Mouse (Mus musculus) MEL (cell line): Measurements from ENCODE around the gene Cacna1i. TPM values are rescaled to one million over a fixed set of nuclear protein-coding genes. Genes with fewer than 3 reads are reported as not detected.
A peak's percentile ranks its signal among the peaks of the same experiment; 100 is the strongest.

Experiments
- DNase-seq: peaks from one replicate; pipeline ENCODE4 v3.0.0; 2011; ENCODE audit warnings: low read depth, low spot score
- H3K27ac ChIP-seq: 2 replicates; pipeline ENCODE4 v1.5.1; 2012; ENCODE audit warnings: low read depth, mild to moderate bottlenecking, control low read depth, low read length, moderate library complexity; ENCODE audit not compliant: control insufficient read depth
- H3K27me3 ChIP-seq, 2 experiments: fragments of 150-350 bp in 1 of 2; sonication (generic) in 1 of 2; 2 replicates each; pipeline ENCODE4 v1.6.1; 2012; ENCODE audit warnings: low read length in 2 of 2, mild to moderate bottlenecking in 2 of 2, improper control_type of control experiment in 1 of 2, moderate library complexity in 1 of 2; ENCODE audit not compliant: insufficient read depth in 2 of 2, control insufficient read depth in 1 of 2
- H3K36me3 ChIP-seq, 2 experiments: 2 replicates each; pipeline ENCODE4 v1.6.1; 2012 to 2014; ENCODE audit warnings: low read length in 2 of 2, improper control_type of control experiment in 1 of 2, inconsistent platforms in 1 of 2, mild to moderate bottlenecking in 1 of 2; ENCODE audit not compliant: insufficient read depth in 2 of 2, control insufficient read depth in 1 of 2
- H3K4me1 ChIP-seq, 2 experiments: fragments of 150-350 bp in 1 of 2; sonication (generic) in 1 of 2; 2 replicates each; pipeline ENCODE4 v1.6.1; 2012; ENCODE audit warnings: low read length in 2 of 2, improper control_type of control experiment in 1 of 2, mild to moderate bottlenecking in 1 of 2; ENCODE audit not compliant: insufficient read depth in 2 of 2, control insufficient read depth in 1 of 2
- H3K4me3 ChIP-seq, 2 experiments: fragments of 150-350 bp in 1 of 2; sonication (generic) in 1 of 2; 2 replicates each; pipeline ENCODE4 v1.5.1; 2012; ENCODE audit warnings: low read depth in 2 of 2, low read length in 2 of 2, mild to moderate bottlenecking in 2 of 2, moderate library complexity in 2 of 2, control low read depth in 1 of 2, improper control_type of control experiment in 1 of 2; ENCODE audit not compliant: control insufficient read depth in 1 of 2, insufficient read depth in 1 of 2
- H3K79me2 ChIP-seq: 2 replicates; pipeline ENCODE4 v1.6.1; 2012; ENCODE audit warnings: mild to moderate bottlenecking, low read length, moderate library complexity; ENCODE audit not compliant: control insufficient read depth, poor library complexity, insufficient read depth
- H3K9ac ChIP-seq: 2 replicates; pipeline ENCODE4 v1.6.1; 2012; ENCODE audit warnings: low read depth, mild to moderate bottlenecking, control low read depth, low read length, moderate library complexity; ENCODE audit not compliant: control insufficient read depth, poor library complexity, severe bottlenecking
- H3K9me3 ChIP-seq: fragments of 150-350 bp; sonication (generic); replicated peaks from 2 replicates; pipeline ENCODE4 v1.6.1; 2012; ENCODE audit warnings: mild to moderate bottlenecking, low read length, improper control_type of control experiment, moderate library complexity; ENCODE audit not compliant: insufficient read depth
- CHD1 ChIP-seq: IDR thresholded peaks from 2 replicates; pipeline ENCODE4 v1.6.1; 2012; ENCODE audit warnings: low read depth, mild to moderate bottlenecking, inconsistent platforms, low read length, improper control_type of control experiment
- CHD2 ChIP-seq: IDR thresholded peaks from 2 replicates; pipeline ENCODE4 v1.6.1; 2011; ENCODE audit warnings: low read length, improper control_type of control experiment
- CTCF ChIP-seq, 3 experiments: IDR thresholded peaks in 2 of 3; conservative IDR thresholded peaks in 1 of 3; 2 replicates each; pipeline ENCODE4 v1.5.1; 2011 to 2012; ENCODE audit warnings: low read length in 3 of 3, low read depth in 2 of 3, mild to moderate bottlenecking in 2 of 3, improper control_type of control experiment in 1 of 3, inconsistent platforms in 1 of 3, mixed read lengths in 1 of 3, moderate library complexity in 1 of 3; ENCODE audit not compliant: control insufficient read depth in 1 of 3, insufficient read depth in 1 of 3, poor library complexity in 1 of 3, severe bottlenecking in 1 of 3
- E2F4 ChIP-seq: IDR thresholded peaks from 2 replicates; pipeline ENCODE4 v1.6.1; 2011; ENCODE audit warnings: low read depth, low read length, improper control_type of control experiment, borderline replicate concordance
- ETS1 ChIP-seq: IDR thresholded peaks from 2 replicates; pipeline ENCODE4 v1.6.1; 2012; ENCODE audit warnings: low read depth, mild to moderate bottlenecking, inconsistent platforms, low read length, improper control_type of control experiment, moderate library complexity
- GATA1 ChIP-seq: IDR thresholded peaks from 2 replicates; pipeline ENCODE4 v1.6.1; 2011; ENCODE audit warnings: low read depth, low read length, improper control_type of control experiment
- HCFC1 ChIP-seq: IDR thresholded peaks from 2 replicates; pipeline ENCODE4 v1.6.1; 2012; ENCODE audit warnings: low read depth, mild to moderate bottlenecking, inconsistent platforms, low read length, improper control_type of control experiment, moderate library complexity
- JUND ChIP-seq: IDR thresholded peaks from 2 replicates; pipeline ENCODE4 v1.6.1; 2011; ENCODE audit warnings: low read depth, mild to moderate bottlenecking, improper control_type of control experiment, low read length
- MAFK ChIP-seq: IDR thresholded peaks from 2 replicates; pipeline ENCODE4 v1.6.1; 2011; ENCODE audit warnings: low read depth, mild to moderate bottlenecking, low read length, improper control_type of control experiment, borderline replicate concordance
- MAX ChIP-seq: IDR thresholded peaks from 2 replicates; pipeline ENCODE4 v1.6.1; 2011; ENCODE audit warnings: low read length, improper control_type of control experiment
- MAZ ChIP-seq: IDR thresholded peaks from 2 replicates; pipeline ENCODE4 v1.6.1; 2012; ENCODE audit warnings: low read depth, mild to moderate bottlenecking, inconsistent platforms, low read length, improper control_type of control experiment
- MEF2A ChIP-seq: IDR thresholded peaks from 2 replicates; pipeline ENCODE4 v1.6.1; 2014; ENCODE audit warnings: low read depth, mild to moderate bottlenecking, inconsistent platforms, low read length, improper control_type of control experiment; ENCODE audit not compliant: poor library complexity, insufficient replicate concordance, severe bottlenecking; ENCODE audit errors: extremely low read depth
- MXI1 ChIP-seq: IDR thresholded peaks from 2 replicates; pipeline ENCODE4 v1.6.1; 2011; ENCODE audit warnings: mild to moderate bottlenecking, low read depth, low read length, improper control_type of control experiment
- MYB ChIP-seq: IDR thresholded peaks from 2 replicates; pipeline ENCODE4 v1.6.1; 2011; ENCODE audit warnings: mild to moderate bottlenecking, low read depth, low read length, improper control_type of control experiment
- NELFE ChIP-seq: IDR thresholded peaks from 2 replicates; pipeline ENCODE4 v1.6.1; 2011; ENCODE audit warnings: low read depth, low read length, improper control_type of control experiment
- NRF1 ChIP-seq: IDR thresholded peaks from 2 replicates; pipeline ENCODE4 v1.6.1; 2014; ENCODE audit warnings: low read depth, mild to moderate bottlenecking, inconsistent platforms, low read length, improper control_type of control experiment, moderate library complexity; ENCODE audit not compliant: poor library complexity, insufficient read depth, severe bottlenecking
- POLR2A ChIP-seq, 2 experiments: IDR thresholded peaks; 2 replicates each; pipeline ENCODE4 v1.6.1; 2011 to 2012; ENCODE audit warnings: low read length in 2 of 2, mild to moderate bottlenecking in 2 of 2, control low read depth in 1 of 2, improper control_type of control experiment in 1 of 2, low read depth in 1 of 2, moderate library complexity in 1 of 2; ENCODE audit not compliant: control insufficient read depth in 1 of 2, insufficient read depth in 1 of 2, poor library complexity in 1 of 2
- POLR2AphosphoS2 ChIP-seq: IDR thresholded peaks from 2 replicates; pipeline ENCODE4 v1.6.1; 2011; ENCODE audit warnings: low read length, improper control_type of control experiment
- POLR2AphosphoS5 ChIP-seq: IDR thresholded peaks from 2 replicates; pipeline ENCODE4 v1.6.1; 2012; ENCODE audit warnings: low read depth, borderline replicate concordance, mild to moderate bottlenecking, inconsistent platforms, low read length, moderate library complexity, mixed read lengths
- RAD21 ChIP-seq: IDR thresholded peaks from 2 replicates; pipeline ENCODE4 v1.6.1; 2011; ENCODE audit warnings: mild to moderate bottlenecking, low read depth, low read length, improper control_type of control experiment
- RCOR1 ChIP-seq: IDR thresholded peaks from 2 replicates; pipeline ENCODE4 v1.6.1; 2012; ENCODE audit warnings: low read depth, mild to moderate bottlenecking, inconsistent platforms, low read length, improper control_type of control experiment
- SIN3A ChIP-seq: IDR thresholded peaks from 2 replicates; pipeline ENCODE4 v1.6.1; 2012; ENCODE audit warnings: low read length, improper control_type of control experiment, inconsistent platforms
- SMC3 ChIP-seq: IDR thresholded peaks from 2 replicates; pipeline ENCODE4 v1.6.1; 2011; ENCODE audit warnings: low read depth, low read length, improper control_type of control experiment
- TAL1 ChIP-seq: IDR thresholded peaks from 2 replicates; pipeline ENCODE4 v1.6.1; 2012; ENCODE audit warnings: mild to moderate bottlenecking, inconsistent platforms, low read length, moderate library complexity, mixed read lengths
- TCF12 ChIP-seq: IDR thresholded peaks from 2 replicates; pipeline ENCODE4 v1.6.1; 2014; ENCODE audit warnings: low read depth, mild to moderate bottlenecking, inconsistent platforms, low read length, improper control_type of control experiment, moderate library complexity
- USF2 ChIP-seq, 2 experiments: IDR thresholded peaks; 2 replicates each; pipeline ENCODE4 v1.6.1; 2011 to 2012; ENCODE audit warnings: improper control_type of control experiment in 2 of 2, low read length in 2 of 2, borderline replicate concordance in 1 of 2, inconsistent platforms in 1 of 2, low read depth in 1 of 2, mild to moderate bottlenecking in 1 of 2; ENCODE audit not compliant: insufficient read depth in 1 of 2
- ZC3H11A ChIP-seq: IDR thresholded peaks from 2 replicates; pipeline ENCODE4 v1.6.1; 2012; ENCODE audit warnings: low read depth, mild to moderate bottlenecking, inconsistent platforms, low read length, improper control_type of control experiment
- ZNF384 ChIP-seq: IDR thresholded peaks from 2 replicates; pipeline ENCODE4 v1.6.1; 2012; ENCODE audit warnings: low read depth, mild to moderate bottlenecking, inconsistent platforms, low read length, improper control_type of control experiment
- polyA plus RNA-seq, 2 experiments: library from polyadenylated mRNA; stranded (reverse) in 1 of 2; unstranded in 1 of 2; fragments of >175 nt in 1 of 2; fragments of >200 nt in 1 of 2; gene quantifications; 2 replicates each; pipeline versions ENCODE4 v1.2.1 to v1.2.4; 2012; ENCODE audit warnings: low replicate concordance in 2 of 2, low read depth in 1 of 2; ENCODE audit not compliant: insufficient read length in 2 of 2, insufficient read depth in 1 of 2, missing spikeins in 1 of 2
- total RNA-seq: library from RNA; depleted of rRNA; stranded (reverse); fragments of 300-350 nt; gene quantifications from 2 replicates; pipeline ENCODE4 v1.2.3, GENCODE M21; 2012

The Cacna1i gene
- total and polyA plus RNA-seq, 3 experiments: not detected

DNA sequence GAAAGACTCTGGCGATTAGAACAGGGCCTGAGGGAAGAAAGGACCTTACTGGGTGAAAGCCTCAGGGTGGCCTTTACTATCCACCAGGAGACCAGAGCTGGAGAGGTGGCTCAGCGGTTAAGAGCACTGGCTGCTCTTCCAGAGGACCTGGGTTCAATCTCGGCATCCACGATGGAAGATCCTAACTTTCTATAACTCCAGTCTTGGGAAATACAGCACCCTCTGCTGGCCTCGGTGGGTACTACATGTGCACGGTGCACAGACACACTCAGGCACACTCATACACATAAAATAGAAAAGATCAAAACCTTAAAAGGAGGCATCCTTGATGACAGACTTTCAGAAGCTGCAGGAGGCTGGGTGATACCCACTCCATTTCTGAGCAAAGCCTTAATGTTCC, 6.4 kb upstream of the Cacna1i start:
- peak; percentile 53 for DNase-seq
- Histone ChIP-seq H3K4me3 (no peak overlapping the region), H3K36me3 (no peaks in the 10 kb centered on the region), H3K9ac (no peak overlapping the region), H3K79me2 (no peaks in the 10 kb centered on the region), H3K27ac (no peak overlapping the region), H3K9me3 (no peaks in the 10 kb centered on the region), H3K4me1 (no peaks in the 10 kb centered on the region), H3K27me3 (peaks cover 0 to 2% of the 10 kb centered on the region in 2 experiments; a peak in 1 of 4 replicates)
- TF ChIP-seq ZC3H11A: peak; percentile 36; the same call in 1 of the 2 replicates
- TF ChIP-seq CHD1: no peak
- no peak for TF ChIP-seq POLR2AphosphoS2
- TF ChIP-seq MXI1: no peak
- TF ChIP-seq MAZ: no peak
- TF ChIP-seq GATA1: no peak
- TF ChIP-seq ETS1: no peak
- TF ChIP-seq HCFC1: no peak
- TF ChIP-seq MAFK: no peak
- no peak for TF ChIP-seq TAL1
- TF ChIP-seq USF2 (IDR thresholded peaks at IDR 0.05; ENCODE audit: borderline replicate concordance in 1 of 2, insufficient read depth in 1 of 2, low read depth in 1 of 2, low read length in 2 of 2): no peak
- TF ChIP-seq RAD21: peak; percentile 30
- no peak for TF ChIP-seq RCOR1
- TF ChIP-seq POLR2AphosphoS5: no peak
- no peak for TF ChIP-seq E2F4
- no peak for TF ChIP-seq ZNF384
- no peak for TF ChIP-seq NRF1
- no peak for TF ChIP-seq MYB
- TF ChIP-seq MAX: no peak
- no peak for TF ChIP-seq SIN3A
- TF ChIP-seq NELFE: no peak
- no peak for TF ChIP-seq TCF12
- TF ChIP-seq MEF2A: no peak
- no peak for TF ChIP-seq JUND
- peak; percentile 77 to 85 (median 78) for TF ChIP-seq CTCF (IDR thresholded peaks at IDR 0.05 in 2 of 3, conservative IDR thresholded peaks at IDR 0.05 in 1 of 3; ENCODE audit: control insufficient read depth in 1 of 3, insufficient read depth in 1 of 3, low read depth in 2 of 3, low read length in 3 of 3, poor library complexity in 1 of 3, severe bottlenecking in 1 of 3)
- peak; percentile 79 for TF ChIP-seq SMC3
- no peak for TF ChIP-seq POLR2A (IDR thresholded peaks at IDR 0.05; ENCODE audit: control insufficient read depth in 1 of 2, insufficient read depth in 1 of 2, low read depth in 1 of 2, low read length in 2 of 2, poor library complexity in 1 of 2)
- TF ChIP-seq CHD2: no peak
